Mouse (Mus musculus): ENCODE data around the gene Slc35b2. TPM values are rescaled to one million over a fixed set of nuclear protein-coding genes. Genes with fewer than 3 reads are reported as not detected.

Gene Slc35b2
- polyA plus RNA-seq, 1 experiment from 2014 or later: 86.5 TPM

GRCm38 (mm10) chr17:45582188-45582587, 18.5 kb downstream of the Slc35b2 start:
- no peaks in the 10 kb centered on the region for H3K9me3 ChIP-seq
- H3K27ac ChIP-seq: no peak overlapping the region
- H3K36me3 ChIP-seq: 0 out of 2 replicates have a peak, but pooled peaks cover 4% of the 10 kb centered on the region
- WGBS: 95% methylated on average over 6 of the region's 6 CpGs
- no peak overlapping the region for H3K9ac ChIP-seq
- no peak overlapping the region for H3K4me3 ChIP-seq
- ATAC-seq (ENCODE audit: low FRiP score): no peak
- H3K27me3 ChIP-seq: no peaks in the 10 kb centered on the region
- peaks cover 25% of the 10 kb centered on the region for H3K4me1 ChIP-seq (replicated peaks)
- H3K4me2 ChIP-seq: no peak overlapping the region

GRCm38 (mm10) chr17:45582715-45583355, 19.2 kb downstream of the Slc35b2 start:
- Histone ChIP-seq H3K4me2 (no peak overlapping the region), H3K9ac (no peak overlapping the region), H3K27ac (no peak overlapping the region), H3K36me3 (0 out of 2 replicates have a peak, but pooled peaks cover 4% of the 10 kb centered on the region), H3K4me3 (no peak overlapping the region), H3K4me1 (replicated peaks) (peaks cover 25% of the 10 kb centered on the region), H3K9me3 (no peaks in the 10 kb centered on the region), H3K27me3 (no peaks in the 10 kb centered on the region)
- WGBS: 69% methylated on average over 6 of the region's 6 CpGs
- ATAC-seq (ENCODE audit: low FRiP score): no peak

GRCm38 (mm10) chr17:45584096-45584896, 20.6 kb downstream of the Slc35b2 start:
- H3K27me3 ChIP-seq: no peaks in the 10 kb centered on the region
- no peaks in the 10 kb centered on the region for H3K9me3 ChIP-seq
- H3K36me3 ChIP-seq: 0 out of 2 replicates have a peak, but pooled peaks cover 4% of the 10 kb centered on the region
- peak; percentile 58 for ATAC-seq (ENCODE audit: low FRiP score)
- peaks cover 25% of the 10 kb centered on the region for H3K4me1 ChIP-seq (replicated peaks)
- H3K4me3 ChIP-seq: no peak overlapping the region
- H3K9ac ChIP-seq: 0 out of 2 replicates have a peak overlapping the region, but pooled peaks have one; percentile 29
- H3K4me2 ChIP-seq: no peak overlapping the region
- whole genome bisulfite sequencing: 39% methylated on average over 12 of the region's 12 CpGs
- peak overlapping the region; percentile 69 for H3K27ac ChIP-seq

GRCm38 (mm10) chr17:45584939-45585678, 21.4 kb downstream of the Slc35b2 start:
- WGBS: 24% methylated on average over 14 of the region's 14 CpGs
- peak overlapping the region; percentile 69 for H3K27ac ChIP-seq
- H3K4me2 ChIP-seq: no peak overlapping the region
- peaks cover 25% of the 10 kb centered on the region for H3K4me1 ChIP-seq (replicated peaks)
- H3K27me3 ChIP-seq: no peaks in the 10 kb centered on the region
- no peaks in the 10 kb centered on the region for H3K9me3 ChIP-seq
- H3K36me3 ChIP-seq: 0 out of 2 replicates have a peak, but pooled peaks cover 4% of the 10 kb centered on the region
- H3K9ac ChIP-seq: peak overlapping the region; percentile 29; the same call in 1 of the 2 replicates
- ATAC-seq (ENCODE audit: low FRiP score): peak; percentile 44; the same call in 1 of the 2 replicates
- no peak overlapping the region for H3K4me3 ChIP-seq

GRCm38 (mm10) chr17:45585725-45586448, 22.2 kb downstream of the Slc35b2 start:
- no peak overlapping the region for H3K4me2 ChIP-seq

GRCm38 (mm10) chr17:45586449-45586837, 22.8 kb downstream of the Slc35b2 start:
- Histone ChIP-seq H3K4me1 (replicated peaks) (peaks cover 21% of the 10 kb centered on the region), H3K9me3 (no peaks in the 10 kb centered on the region), H3K9ac (no peak overlapping the region), H3K36me3 (0 out of 2 replicates have a peak, but pooled peaks cover 4% of the 10 kb centered on the region), H3K27ac (no peak overlapping the region), H3K4me3 (no peak overlapping the region), H3K27me3 (no peaks in the 10 kb centered on the region), H3K4me2 (no peak overlapping the region)
- 98% methylated on average over 3 of the region's 3 CpGs for WGBS
- no peak for ATAC-seq (ENCODE audit: low FRiP score)

More at GRCm38 (mm10) chr17:45585725-45586448, 22.2 kb downstream of the Slc35b2 start:
- peaks cover 24% of the 10 kb centered on the region for H3K4me1 ChIP-seq (replicated peaks)
- WGBS: 66% methylated on average over 23 of the region's 23 CpGs
- peak overlapping the region; percentile 29; the same call in 1 of the 2 replicates for H3K9ac ChIP-seq
- H3K27ac ChIP-seq: peak overlapping the region; percentile 69
- no peaks in the 10 kb centered on the region for H3K27me3 ChIP-seq
- ATAC-seq (ENCODE audit: low FRiP score): no peak
- H3K4me3 ChIP-seq: no peak overlapping the region
- H3K9me3 ChIP-seq: no peaks in the 10 kb centered on the region
- 0 out of 2 replicates have a peak, but pooled peaks cover 4% of the 10 kb centered on the region for H3K36me3 ChIP-seq

GRCm38 (mm10) chr17:45588370-45588769, 24.7 kb downstream of the Slc35b2 start:
- H3K4me1 ChIP-seq (replicated peaks): peaks cover 40% of the 10 kb centered on the region
- 95% methylated on average over 7 of the region's 7 CpGs for WGBS
- ATAC-seq (ENCODE audit: low FRiP score): no peak
- H3K9ac ChIP-seq: no peak overlapping the region
- no peak overlapping the region for H3K4me2 ChIP-seq
- 0 out of 2 replicates have a peak, but pooled peaks cover 4% of the 10 kb centered on the region for H3K36me3 ChIP-seq
- no peak overlapping the region for H3K4me3 ChIP-seq
- H3K9me3 ChIP-seq: no peaks in the 10 kb centered on the region
- no peak overlapping the region for H3K27ac ChIP-seq
- peaks cover 11% of the 10 kb centered on the region for H3K27me3 ChIP-seq

- WGBS: 97% methylated on average over 7 of the region's 7 CpGs
- Histone ChIP-seq H3K36me3 (0 out of 2 replicates have a peak, but pooled peaks cover 4% of the 10 kb centered on the region), H3K4me2 (no peak overlapping the region), H3K27ac (no peak overlapping the region), H3K9ac (no peak overlapping the region), H3K27me3 (peaks cover 19% of the 10 kb centered on the region), H3K4me1 (replicated peaks) (peaks cover 47% of the 10 kb centered on the region), H3K9me3 (no peaks in the 10 kb centered on the region), H3K4me3 (no peak overlapping the region)
- ATAC-seq (ENCODE audit: low FRiP score): no peak
Measured at GRCm38 (mm10) chr17:45589236-45589635, 25.6 kb downstream of the Slc35b2 start.

GRCm38 (mm10) chr17:45589844-45590243, 26.2 kb downstream of the Slc35b2 start:
- Histone ChIP-seq H3K9ac (no peak overlapping the region), H3K4me2 (no peak overlapping the region), H3K27ac (no peak overlapping the region), H3K9me3 (no peaks in the 10 kb centered on the region), H3K27me3 (peaks cover 25% of the 10 kb centered on the region), H3K4me1 (replicated peaks) (peaks cover 47% of the 10 kb centered on the region), H3K36me3 (0 out of 2 replicates have a peak, but pooled peaks cover 4% of the 10 kb centered on the region), H3K4me3 (no peak overlapping the region)
- WGBS: 93% methylated on average over 8 of the region's 8 CpGs
- ATAC-seq (ENCODE audit: low FRiP score): no peak

GRCm38 (mm10) chr17:45590410-45590809, 26.7 kb downstream of the Slc35b2 start:
- Histone ChIP-seq H3K4me2 (no peak overlapping the region), H3K9me3 (no peaks in the 10 kb centered on the region), H3K36me3 (0 out of 2 replicates have a peak, but pooled peaks cover 4% of the 10 kb centered on the region), H3K4me1 (replicated peaks) (peaks cover 47% of the 10 kb centered on the region), H3K9ac (no peak overlapping the region), H3K27me3 (peaks cover 29% of the 10 kb centered on the region), H3K4me3 (no peak overlapping the region), H3K27ac (no peak overlapping the region)
- ATAC-seq (ENCODE audit: low FRiP score): no peak
- WGBS: 88% methylated on average over 6 of the region's 6 CpGs

All from hindbrain, embryonic 13.5 days (tissue).